Mouse (Mus musculus) erythroblast, embryonic 14.5 days (primary cell): ENCODE data around the gene Ppfia3.

ENCODE experiments used
- GATA1 ChIP-seq: IDR thresholded peaks from 2 replicates; pipeline ENCODE4 v1.6.1; 2012; ENCODE audit warnings: low read length, inconsistent platforms, mixed read lengths
- TAL1 ChIP-seq: IDR thresholded peaks from 3 replicates; pipeline ENCODE4 v1.6.1; 2012; ENCODE audit warnings: low read length, inconsistent platforms, mixed read lengths

DNA sequence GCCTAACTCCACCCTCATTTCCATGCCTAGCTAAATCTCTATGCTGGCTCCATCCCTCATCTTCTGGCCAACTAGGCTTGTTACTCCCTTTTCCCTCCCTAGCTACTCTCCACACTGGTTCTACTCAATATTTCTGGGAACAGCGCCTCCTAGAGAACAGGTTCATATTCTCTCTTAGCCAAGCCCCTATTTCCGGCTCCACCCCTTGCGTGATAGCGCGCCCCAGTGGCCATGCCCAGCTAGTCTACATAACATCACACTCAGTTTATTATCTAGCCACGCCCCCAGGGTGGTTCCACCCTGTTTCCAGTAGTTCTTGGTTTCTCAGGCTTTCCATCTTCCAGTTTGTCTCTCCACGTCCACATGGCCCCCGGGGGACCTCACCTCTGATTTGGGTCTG is 25.5 kb downstream of the Ppfia3 start:
- no peak for TF ChIP-seq GATA1
- TF ChIP-seq TAL1, result no peak
